Mouse (Mus musculus): Measurements from ENCODE around the gene Tsfm. TPM values are rescaled to one million over a fixed set of nuclear protein-coding genes. Genes with fewer than 3 reads are reported as not detected.

The Tsfm gene
- polyA plus RNA-seq, 1 experiment from 2014 or later: 65.3 TPM

- H3K36me3 ChIP-seq: no peaks in the 10 kb centered on the region
- H3K27ac ChIP-seq: peak overlapping the region; percentile 99
- ATAC-seq (ENCODE audit: low FRiP score): peak; percentile 0; the same call in 1 of the 2 replicates
- under 1% methylated on average over 45 of the region's 57 CpGs for WGBS
- no peaks in the 10 kb centered on the region for H3K9me3 ChIP-seq (replicated peaks)
- peaks cover 19% of the 10 kb centered on the region for H3K27me3 ChIP-seq
- peak overlapping the region; percentile 64 for H3K4me2 ChIP-seq (replicated peaks)
- H3K9ac ChIP-seq: peak overlapping the region; percentile 95
- H3K4me1 ChIP-seq: peaks cover 49% of the 10 kb centered on the region
- peak overlapping the region; percentile 82 for H3K4me3 ChIP-seq
These were observed 50.9 kb downstream of the Tsfm start for GRCm38 (mm10) chr10:126979636-126980151.

- H3K4me1 ChIP-seq: peaks cover 44% of the 10 kb centered on the region
These were observed 51.5 kb downstream of the Tsfm start for GRCm38 (mm10) chr10:126979121-126979635.

GRCm38 (mm10) chr10:126978277-126978994 lies 52.2 kb downstream of the Tsfm start, which contains the start of gene Ctdsp2:
TSS of gene Ctdsp2 (plus strand) at chr10:126978717.
- Histone ChIP-seq H3K27me3 (peaks cover 22% of the 10 kb centered on the region), H3K9ac (peak within 1 kb of the TSS; percentile 95), H3K9me3 (replicated peaks) (no peaks in the 10 kb centered on the region), H3K4me2 (replicated peaks) (peak within 1 kb of the TSS; percentile 64), H3K27ac (peak within 1 kb of the TSS; percentile 99), H3K4me1 (peaks cover 37% of the 10 kb centered on the region), H3K4me3 (peak within 1 kb of the TSS; percentile 82), H3K36me3 (no peaks in the 10 kb centered on the region)
- peak; percentile 93 for ATAC-seq (ENCODE audit: low FRiP score)
- WGBS: 1% methylated on average over 54 of the region's 56 CpGs

More at GRCm38 (mm10) chr10:126979121-126979635, 51.5 kb downstream of the Tsfm start:
- peak overlapping the region; percentile 99 for H3K27ac ChIP-seq
- peak overlapping the region; percentile 95 for H3K9ac ChIP-seq
- peak overlapping the region; percentile 64 for H3K4me2 ChIP-seq (replicated peaks)
- H3K9me3 ChIP-seq (replicated peaks): no peaks in the 10 kb centered on the region
- 1% methylated on average over 28 of the region's 62 CpGs for WGBS
- no peaks in the 10 kb centered on the region for H3K36me3 ChIP-seq
- H3K27me3 ChIP-seq: peaks cover 21% of the 10 kb centered on the region
- H3K4me3 ChIP-seq: peak overlapping the region; percentile 82
- peak; percentile 12 for ATAC-seq (ENCODE audit: low FRiP score)

- H3K9me3 ChIP-seq (replicated peaks): no peaks in the 10 kb centered on the region
These were observed 53.6 kb downstream of the Tsfm start for GRCm38 (mm10) chr10:126977076-126977475.

GRCm38 (mm10) chr10:126975706-126976105 lies 54.9 kb downstream of the Tsfm start:
- peaks cover 43% of the 10 kb centered on the region for H3K27me3 ChIP-seq
- H3K4me2 ChIP-seq (replicated peaks): no peak overlapping the region
- H3K9me3 ChIP-seq (replicated peaks): no peaks in the 10 kb centered on the region
- 86% methylated on average over 6 of the region's 6 CpGs for WGBS
- H3K4me3 ChIP-seq: no peak overlapping the region
- no peaks in the 10 kb centered on the region for H3K36me3 ChIP-seq
- no peak overlapping the region for H3K27ac ChIP-seq
- no peak overlapping the region for H3K9ac ChIP-seq
- peaks cover 24% of the 10 kb centered on the region for H3K4me1 ChIP-seq
- ATAC-seq (ENCODE audit: low FRiP score): no peak

More at GRCm38 (mm10) chr10:126977076-126977475, 53.6 kb downstream of the Tsfm start:
- Histone ChIP-seq H3K27me3 (peaks cover 35% of the 10 kb centered on the region), H3K4me1 (peaks cover 32% of the 10 kb centered on the region), H3K36me3 (no peaks in the 10 kb centered on the region), H3K4me3 (no peak overlapping the region), H3K4me2 (replicated peaks) (no peak overlapping the region), H3K9ac (no peak overlapping the region), H3K27ac (no peak overlapping the region)
- 33% methylated on average over 4 of the region's 4 CpGs for WGBS
- no peak for ATAC-seq (ENCODE audit: low FRiP score)

- 30% methylated on average over 7 of the region's 7 CpGs for WGBS
- Histone ChIP-seq H3K9me3 (replicated peaks) (no peaks in the 10 kb centered on the region), H3K27ac (no peak overlapping the region), H3K4me1 (peaks cover 18% of the 10 kb centered on the region), H3K27me3 (peaks cover 48% of the 10 kb centered on the region), H3K9ac (no peak overlapping the region), H3K4me3 (no peak overlapping the region), H3K36me3 (no peaks in the 10 kb centered on the region), H3K4me2 (replicated peaks) (no peak overlapping the region)
- no peak for ATAC-seq (ENCODE audit: low FRiP score)
These were observed 57.7 kb downstream of the Tsfm start for GRCm38 (mm10) chr10:126972988-126973387.

- Histone ChIP-seq H3K9me3 (replicated peaks) (no peaks in the 10 kb centered on the region), H3K4me1 (peaks cover 15% of the 10 kb centered on the region), H3K4me2 (replicated peaks) (peak overlapping the region; percentile 41), H3K27me3 (peaks cover 48% of the 10 kb centered on the region), H3K27ac (no peak overlapping the region), H3K36me3 (no peaks in the 10 kb centered on the region), H3K4me3 (peak overlapping the region; percentile 0; the same call in 1 of the 2 replicates), H3K9ac (no peak overlapping the region)
- WGBS: 5% methylated on average over 13 of the region's 13 CpGs
- ATAC-seq (ENCODE audit: low FRiP score): peak; percentile 67
These were observed 58.5 kb downstream of the Tsfm start for GRCm38 (mm10) chr10:126972051-126972725.

- peaks cover 48% of the 10 kb centered on the region for H3K27me3 ChIP-seq
- peaks cover 17% of the 10 kb centered on the region for H3K4me1 ChIP-seq
- WGBS: 6% methylated on average over 12 of the region's 12 CpGs
- no peaks in the 10 kb centered on the region for H3K9me3 ChIP-seq (replicated peaks)
- peak overlapping the region; percentile 23; the same call in 1 of the 2 replicates for H3K27ac ChIP-seq
- H3K36me3 ChIP-seq: no peaks in the 10 kb centered on the region
- H3K9ac ChIP-seq: no peak overlapping the region
- no peak for ATAC-seq (ENCODE audit: low FRiP score)
- peak overlapping the region; percentile 41 for H3K4me2 ChIP-seq (replicated peaks)
- 0 out of 2 replicates have a peak overlapping the region, but pooled peaks have one; percentile 0 for H3K4me3 ChIP-seq
These were observed 59.1 kb downstream of the Tsfm start for GRCm38 (mm10) chr10:126971363-126972050.

GRCm38 (mm10) chr10:126963821-126964220 lies 66.8 kb downstream of the Tsfm start:
- Histone ChIP-seq H3K27me3 (peaks cover 63% of the 10 kb centered on the region), H3K9me3 (replicated peaks) (no peaks in the 10 kb centered on the region), H3K4me2 (replicated peaks) (no peak overlapping the region), H3K27ac (no peak overlapping the region), H3K4me1 (peaks cover 13% of the 10 kb centered on the region), H3K4me3 (no peak overlapping the region), H3K36me3 (no peaks in the 10 kb centered on the region), H3K9ac (no peak overlapping the region)
- WGBS: 84% methylated on average over 8 of the region's 8 CpGs
- no peak for ATAC-seq (ENCODE audit: low FRiP score)

GRCm38 (mm10) chr10:126962966-126963330 lies 67.7 kb downstream of the Tsfm start:
- Histone ChIP-seq H3K4me1 (peaks cover 13% of the 10 kb centered on the region), H3K4me3 (no peak overlapping the region), H3K27ac (no peak overlapping the region), H3K27me3 (peaks cover 64% of the 10 kb centered on the region), H3K9me3 (replicated peaks) (no peaks in the 10 kb centered on the region), H3K4me2 (replicated peaks) (no peak overlapping the region), H3K9ac (no peak overlapping the region), H3K36me3 (no peaks in the 10 kb centered on the region)
- no peak for ATAC-seq (ENCODE audit: low FRiP score)
- 53% methylated on average over 6 of the region's 6 CpGs for WGBS

GRCm38 (mm10) chr10:126962271-126962965 lies 68.2 kb downstream of the Tsfm start:
- WGBS: 27% methylated on average over 15 of the region's 15 CpGs
- Histone ChIP-seq H3K27ac (0 out of 2 replicates have a peak overlapping the region, but pooled peaks have one; percentile 8), H3K4me3 (no peak overlapping the region), H3K4me2 (replicated peaks) (peak overlapping the region; percentile 6; the same call in 1 of the 2 replicates), H3K4me1 (peaks cover 19% of the 10 kb centered on the region), H3K9me3 (replicated peaks) (no peaks in the 10 kb centered on the region), H3K9ac (no peak overlapping the region), H3K27me3 (peaks cover 64% of the 10 kb centered on the region), H3K36me3 (no peaks in the 10 kb centered on the region)
- ATAC-seq (ENCODE audit: low FRiP score): no peak

Measured in hindbrain, embryonic 12.5 days (tissue).